Mouse (Mus musculus) forelimb bud, embryonic 11.5 days (tissue): ENCODE results near the gene Cfap299.
A peak's percentile ranks its signal among the peaks of the same experiment; 100 is the strongest.
"Not testable (repeated sequence)": the region's sequence is repeated elsewhere in the genome, so short reads cannot be mapped to it uniquely, and the experiment has no call there.

Experiments
- DNase-seq: peaks from one replicate; pipeline ENCODE4 v3.0.0-alpha.2; 2012; ENCODE audit warnings: low read depth, low spot score

The Cfap299 gene

DNA sequence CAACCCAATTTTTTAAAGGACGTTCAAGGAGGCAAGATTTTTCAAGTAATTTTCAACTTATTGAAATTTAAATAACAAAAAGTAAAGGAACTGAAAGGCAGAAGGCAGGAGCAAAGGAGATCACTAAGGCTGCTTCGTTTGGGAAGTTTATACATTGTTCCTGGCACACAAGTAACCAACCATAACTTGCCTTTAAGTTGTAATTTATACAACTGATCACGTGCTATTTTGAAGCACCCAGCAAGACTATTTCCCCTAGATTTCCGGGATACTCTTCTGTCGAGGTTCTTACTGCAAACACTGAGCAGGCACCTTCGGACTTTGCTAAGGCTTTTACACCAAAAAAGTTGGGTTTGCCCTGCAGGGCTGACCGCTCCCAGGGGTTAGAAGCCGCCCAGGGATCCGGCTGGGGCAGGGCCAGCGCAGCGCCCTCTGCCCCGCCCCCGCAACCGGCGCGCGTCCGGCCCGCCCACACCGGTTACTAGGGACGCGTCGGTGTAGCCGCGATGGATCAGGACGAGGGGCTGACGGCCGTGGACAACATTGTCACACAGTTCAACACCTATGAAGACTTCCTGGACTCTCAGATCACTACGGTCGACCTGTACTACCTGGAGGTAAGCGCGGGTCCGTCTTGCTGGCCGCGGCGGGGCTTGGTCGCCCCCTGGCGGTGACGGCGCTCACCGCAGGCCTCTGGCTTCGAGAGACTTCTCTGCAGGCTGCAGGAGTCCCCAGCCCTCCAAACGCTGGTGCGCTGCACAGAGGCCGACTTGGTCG, at the start of gene Cfap299:
Gene Cfap299, plus strand, starts transcription at position 457 of the 777 bp plus-strand sequence.
- peak; percentile 74 for DNase-seq

- DNase-seq = no peak
These were observed 47.1 kb upstream of the Cfap299 start for GRCm38 (mm10) chr5:98281993-98282392.

DNA sequence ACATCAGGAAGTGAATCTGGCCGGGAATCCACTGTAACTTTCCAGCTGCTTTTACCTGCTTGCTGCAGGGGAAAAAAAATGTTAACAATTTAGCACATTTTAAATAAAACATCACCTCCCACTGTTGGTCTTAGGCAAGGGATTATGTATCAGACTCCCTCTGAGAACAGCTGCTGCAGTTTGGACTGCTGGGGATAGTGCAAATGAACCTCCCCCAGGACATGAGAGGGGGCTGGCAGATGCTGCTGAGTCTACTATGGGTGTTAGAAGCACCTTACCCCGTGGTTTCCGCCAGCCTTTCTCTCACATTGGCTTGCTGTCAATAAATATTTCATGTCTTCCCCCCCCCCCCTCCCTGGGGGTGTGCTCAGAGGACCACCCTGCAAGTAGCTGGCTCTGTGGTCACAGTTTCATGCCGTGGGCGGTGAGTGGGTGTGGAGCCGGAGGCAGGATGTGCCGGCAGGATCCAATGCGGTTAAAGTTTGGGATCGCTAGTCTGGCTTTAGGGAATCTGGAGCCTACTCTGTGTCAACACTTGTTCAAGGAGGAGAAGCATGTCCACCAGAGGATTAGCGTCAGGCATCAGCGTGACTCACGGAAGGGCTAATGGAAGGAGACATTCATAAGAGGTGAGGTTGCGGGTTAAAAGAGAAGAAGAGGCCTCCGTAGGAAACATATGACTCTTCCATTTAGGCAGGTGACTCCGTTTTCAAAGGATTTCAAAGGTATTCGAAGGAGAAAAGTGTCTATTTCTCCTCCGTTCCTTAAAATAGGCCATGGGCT, 45.2 kb upstream of the Cfap299 start:
- DNase-seq = no peak

DNA sequence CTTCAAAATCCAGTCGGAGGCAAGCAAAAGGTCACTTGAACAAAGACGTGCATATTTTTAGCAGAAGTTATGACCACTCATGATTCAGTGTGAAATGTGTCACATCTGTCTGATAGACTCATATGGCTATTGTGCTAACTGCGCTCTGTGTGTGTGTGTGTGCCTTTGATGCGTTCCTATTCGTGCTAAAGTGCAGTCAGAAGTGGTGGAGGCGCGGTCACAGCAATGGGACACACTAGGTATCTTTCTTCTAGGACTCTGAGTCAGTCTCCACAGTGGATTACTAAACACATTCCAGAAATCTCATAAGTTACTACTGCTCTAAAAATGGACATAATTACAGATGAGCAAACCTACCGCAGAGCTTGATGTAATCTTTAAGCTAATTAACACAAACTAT, 38.5 kb upstream of the Cfap299 start:
- no peak for DNase-seq

GRCm38 (mm10) chr5:98292388-98293048, 36.6 kb upstream of the Cfap299 start:
- DNase-seq = no peak

DNA sequence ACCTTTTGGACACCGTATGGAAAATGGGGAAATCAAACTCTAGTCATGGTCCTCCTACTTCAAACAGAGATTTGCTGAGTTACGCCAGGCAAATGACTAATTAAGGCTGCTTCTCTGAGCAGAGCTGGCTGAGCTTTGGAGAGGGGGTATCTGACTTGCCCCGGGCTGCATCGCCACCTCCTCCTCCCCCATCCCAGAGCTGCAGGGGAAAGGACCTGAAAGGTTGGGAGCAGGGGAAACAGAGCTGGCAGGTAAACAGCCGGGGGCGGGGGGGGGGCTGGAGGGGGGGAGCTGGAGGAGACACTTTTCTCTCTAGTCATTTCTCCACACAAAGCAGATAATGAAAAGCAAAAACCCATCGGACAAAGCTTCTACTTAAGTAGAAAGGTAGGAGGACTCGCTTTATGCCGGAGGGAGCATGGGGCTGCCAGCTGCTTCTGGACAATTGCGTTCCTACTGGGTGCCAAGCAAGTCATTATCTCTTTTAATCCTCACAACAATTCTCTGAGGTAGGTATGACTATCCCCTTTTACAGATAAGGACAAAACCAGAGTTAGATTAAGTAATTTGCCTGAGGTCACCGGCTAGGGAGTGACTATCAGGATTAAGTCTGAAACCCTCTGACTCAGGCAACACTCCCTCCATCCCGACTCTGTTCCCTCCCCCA, 35.9 kb upstream of the Cfap299 start:
- no peak for DNase-seq

DNA sequence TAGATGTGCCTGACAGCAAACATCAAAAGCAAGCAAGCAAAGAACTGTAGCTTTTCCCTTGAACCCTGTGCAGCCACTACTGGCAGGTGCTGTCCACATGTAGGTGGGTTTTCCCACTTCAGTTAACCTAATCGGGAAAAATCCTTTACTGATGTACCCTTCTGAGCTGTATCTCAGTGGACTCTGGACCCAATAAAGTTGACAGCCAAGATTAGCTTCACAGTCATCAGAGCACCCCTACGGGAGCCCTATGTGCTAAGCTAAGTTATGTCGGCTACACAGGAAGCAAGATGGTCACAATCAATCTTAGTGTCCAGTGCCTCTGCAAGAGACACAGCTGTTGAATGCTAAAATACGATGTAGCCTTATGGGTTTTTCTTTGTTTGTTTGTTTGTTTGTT, 29.0 kb upstream of the Cfap299 start:
- no peak for DNase-seq

GRCm38 (mm10) chr5:98305673-98306072, 23.4 kb upstream of the Cfap299 start:
- no peak for DNase-seq

- no peak for DNase-seq
These were observed 22.6 kb upstream of the Cfap299 start for GRCm38 (mm10) chr5:98306528-98306927.

GRCm38 (mm10) chr5:98326625-98327024, 2.5 kb upstream of the Cfap299 start:
- no peak for DNase-seq

DNA sequence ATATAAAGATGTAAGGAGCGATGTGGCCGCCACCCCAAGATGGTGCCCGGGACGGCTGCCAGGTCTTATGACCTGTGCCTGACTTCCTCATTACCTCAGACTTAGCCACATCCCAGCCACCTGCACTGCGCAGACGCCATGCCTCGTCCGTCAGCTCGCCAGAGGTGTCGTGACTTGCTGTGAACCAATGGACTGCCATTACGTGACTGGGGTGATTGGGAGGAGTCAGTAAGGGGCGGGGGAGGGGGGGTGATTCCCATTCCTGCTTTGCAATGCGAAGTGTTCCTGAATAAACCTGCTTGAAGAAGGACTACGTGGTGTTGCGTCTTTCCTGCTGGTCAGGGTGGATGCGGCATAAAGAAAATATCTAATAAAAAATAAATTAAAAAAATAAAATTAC, 14.6 kb downstream of the Cfap299 start:
- DNase-seq = not testable (repeated sequence)

- DNase-seq = no peak
These were observed 15.5 kb downstream of the Cfap299 start for GRCm38 (mm10) chr5:98344581-98344980.

- DNase-seq = no peak
These were observed 17.0 kb downstream of the Cfap299 start for GRCm38 (mm10) chr5:98346067-98346466.

- DNase-seq = peak; percentile 79
These were observed 19.5 kb downstream of the Cfap299 start for GRCm38 (mm10) chr5:98348605-98349004.

GRCm38 (mm10) chr5:98359912-98360311, 30.8 kb downstream of the Cfap299 start:
- no peak for DNase-seq

- no peak for DNase-seq
These were observed 31.8 kb downstream of the Cfap299 start for GRCm38 (mm10) chr5:98360792-98361419.

GRCm38 (mm10) chr5:98363428-98363827, 34.3 kb downstream of the Cfap299 start:
- no peak for DNase-seq

DNA sequence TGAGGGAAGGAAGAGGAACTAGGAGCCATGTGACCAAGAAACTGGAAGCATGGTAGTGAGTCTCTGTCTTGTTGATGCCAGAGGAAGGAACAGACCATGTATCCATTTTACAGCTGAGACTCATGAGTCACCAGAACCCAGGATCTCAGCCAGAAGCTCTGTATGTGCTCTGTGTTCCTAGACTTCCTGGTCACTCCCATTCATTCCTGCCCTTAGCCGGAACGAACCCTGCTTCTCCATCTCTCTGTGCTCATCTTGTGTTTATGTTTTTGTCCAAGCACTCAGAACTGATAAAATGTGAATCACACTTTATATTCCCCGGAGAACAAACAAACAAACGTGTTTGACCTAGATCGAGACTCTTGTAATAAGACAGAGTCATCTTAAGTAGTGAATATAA, 36.2 kb downstream of the Cfap299 start:
- DNase-seq = no peak

GRCm38 (mm10) chr5:98368822-98369221, 39.7 kb downstream of the Cfap299 start:
- DNase-seq = no peak

GRCm38 (mm10) chr5:98369426-98369825, 40.3 kb downstream of the Cfap299 start:
- no peak for DNase-seq

DNA sequence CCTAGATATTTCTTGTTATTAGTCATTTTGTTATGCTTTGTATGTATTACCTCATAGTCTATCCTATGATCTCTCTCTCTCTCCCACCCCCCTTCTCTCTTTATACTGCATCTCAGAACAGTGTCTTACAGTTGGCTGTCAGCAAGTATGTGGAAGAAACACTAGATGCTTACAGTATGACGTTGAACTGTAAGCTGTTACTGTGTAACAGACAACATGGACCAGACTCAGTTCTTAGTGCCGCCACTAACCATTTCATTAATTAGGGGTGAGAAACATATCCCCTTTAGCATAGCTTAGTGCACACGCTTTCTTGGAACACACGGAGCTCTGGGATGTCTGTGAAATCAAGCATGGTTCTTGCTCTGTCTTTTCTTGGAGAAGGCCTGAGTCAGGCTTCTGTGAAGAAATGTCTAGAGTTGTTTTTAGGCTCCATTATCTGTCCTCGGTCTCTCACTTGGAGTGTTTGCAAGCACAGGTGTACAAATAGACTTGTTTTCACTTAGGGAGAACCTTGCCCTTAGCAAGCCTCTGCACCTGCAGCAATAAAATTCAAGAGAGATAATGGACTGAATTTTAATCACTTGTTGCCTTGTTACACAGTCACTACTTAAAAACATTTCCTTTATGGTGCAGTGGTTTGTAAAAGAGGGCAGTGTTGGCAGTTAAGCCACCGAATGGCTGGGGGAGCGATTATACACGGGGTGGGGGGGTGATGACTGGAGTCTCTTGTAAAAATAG, 47.1 kb downstream of the Cfap299 start:
- no peak for DNase-seq
